Mouse (Mus musculus) cerebellum, adult (tissue): ENCODE results near the gene Acot11.
"Not testable (repeated sequence)": the region's sequence is repeated elsewhere in the genome, so short reads cannot be mapped to it uniquely, and the experiment has no call there.

Experiments
- ATAC-seq: cut with Nextera tagmentation; 2 replicates; pipeline ENCODE4 v1.9.2; 2017; ENCODE audit warnings: mild to moderate bottlenecking, moderate library complexity, mixed read lengths; ENCODE audit not compliant: insufficient number of reproducible peaks, low FRiP score, low TSS enrichment

Acot11 gene

GRCm38 (mm10) chr4:106815396-106816324, 10.9 kb upstream of the Acot11 start:
- ATAC-seq: no peak

- ATAC-seq: no peak
Measured at GRCm38 (mm10) chr4:106811162-106811561, 6.4 kb upstream of the Acot11 start.

GRCm38 (mm10) chr4:106810039-106810438, 5.2 kb upstream of the Acot11 start:
- no peak for ATAC-seq

- ATAC-seq: no peak
Measured at GRCm38 (mm10) chr4:106807287-106807686, 2.5 kb upstream of the Acot11 start.

- ATAC-seq: no peak
Measured at GRCm38 (mm10) chr4:106805890-106806289, 1.1 kb upstream of the Acot11 start.

GRCm38 (mm10) chr4:106804201-106804909, 443 bp downstream of the Acot11 start:
- ATAC-seq: 0 out of 2 replicates have a peak, but pooled peaks have one; percentile 10

- no peak for ATAC-seq
Measured at GRCm38 (mm10) chr4:106803781-106804180, 1.0 kb downstream of the Acot11 start.

GRCm38 (mm10) chr4:106799772-106800336, 4.9 kb downstream of the Acot11 start:
- ATAC-seq: peak; percentile 53; the same call in 1 of the 2 replicates

- no peak for ATAC-seq
Measured at GRCm38 (mm10) chr4:106798908-106799546, 5.8 kb downstream of the Acot11 start.

GRCm38 (mm10) chr4:106795289-106795688, 9.5 kb downstream of the Acot11 start:
- no peak for ATAC-seq

- ATAC-seq: no peak
Measured at GRCm38 (mm10) chr4:106794247-106794646, 10.6 kb downstream of the Acot11 start.

GRCm38 (mm10) chr4:106793826-106794225, 11.0 kb downstream of the Acot11 start:
- not testable (repeated sequence) for ATAC-seq

- ATAC-seq: no peak
Measured at GRCm38 (mm10) chr4:106792276-106792675, 12.5 kb downstream of the Acot11 start.

GRCm38 (mm10) chr4:106790938-106791337, 13.9 kb downstream of the Acot11 start:
- ATAC-seq: no peak

GRCm38 (mm10) chr4:106790218-106790617, 14.6 kb downstream of the Acot11 start:
- not testable (repeated sequence) for ATAC-seq

- no peak for ATAC-seq
Measured at GRCm38 (mm10) chr4:106789705-106790104, 15.1 kb downstream of the Acot11 start.

GRCm38 (mm10) chr4:106788627-106789026, 16.2 kb downstream of the Acot11 start:
- ATAC-seq: no peak

- no peak for ATAC-seq
Measured at GRCm38 (mm10) chr4:106787830-106788229, 17.0 kb downstream of the Acot11 start.

GRCm38 (mm10) chr4:106785753-106786540, 18.9 kb downstream of the Acot11 start:
- ATAC-seq: 0 out of 2 replicates have a peak, but pooled peaks have one; percentile 54

GRCm38 (mm10) chr4:106785345-106785744, 19.5 kb downstream of the Acot11 start:
- ATAC-seq: no peak
